In the genomic region with DNA sequence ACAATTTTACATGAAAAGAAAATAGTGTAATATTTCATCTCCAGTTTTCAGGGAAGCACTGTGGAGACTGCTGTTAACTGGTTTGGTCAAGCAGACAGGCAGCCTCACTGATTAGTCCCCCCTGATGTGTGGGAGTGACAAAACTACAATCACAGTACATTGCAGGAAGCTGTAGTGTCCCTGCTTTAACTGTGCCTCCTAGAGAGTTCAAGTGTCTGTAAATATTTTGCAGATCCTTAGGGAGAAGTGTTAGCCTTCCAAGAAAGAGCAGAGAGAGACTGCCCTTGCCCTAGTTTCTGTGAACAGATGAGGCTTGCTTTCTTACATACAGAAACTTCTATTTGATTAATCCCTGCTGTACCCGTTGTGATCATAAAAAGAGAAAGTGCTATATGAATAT, we compare ENCODE assay signal across 23 mouse cellular contexts.
DNase-seq lines count a peak whose midpoint lies in the region; ATAC-seq and TF ChIP-seq lines count a peak whose summit lies in the region.
"Had no signal": no experiment of that assay in that cellular context is flagged by ENCODE, and none has a peak within 500 bp of the region (broad histone marks: within the 10 kb centered on the region; RNA-seq: fewer than 3 reads in every experiment).

No protein-coding gene starts in this region.

- no peaks in the 10 kb centered on the region for H3K36me3 ChIP-seq in kidney, adult 2 months (ENCODE audit: control insufficient read depth, insufficient read depth, low read length)
- H3K36me3 ChIP-seq in lung, embryonic 14.5 days (ENCODE audit: insufficient read depth): no peaks in the 10 kb centered on the region
- H3K36me3 ChIP-seq in midbrain, postnatal 0 days (ENCODE audit: insufficient read depth, low read length): no peaks in the 10 kb centered on the region
- no peaks in the 10 kb centered on the region for H3K36me3 ChIP-seq in midbrain, embryonic 11.5 days (ENCODE audit: control insufficient read depth, insufficient read depth, low read length)
- H3K36me3 ChIP-seq: embryonic facial prominence, embryonic 15.5 days; midbrain, embryonic 15.5 days had no signal

- H3K27me3 ChIP-seq in cerebellum, adult 2 months (ENCODE audit: control insufficient read depth, insufficient read depth, low read length): no peaks in the 10 kb centered on the region
- no peaks in the 10 kb centered on the region for H3K27me3 ChIP-seq in kidney, adult 2 months (replicated peaks; ENCODE audit: control insufficient read depth, insufficient read depth, low read length)
- no peaks in the 10 kb centered on the region for H3K27me3 ChIP-seq in lung, embryonic 14.5 days (ENCODE audit: insufficient read depth, low read length)
- no peaks in the 10 kb centered on the region for H3K27me3 ChIP-seq in midbrain, postnatal 0 days (ENCODE audit: insufficient read depth, low read length)
- H3K27me3 ChIP-seq in midbrain, embryonic 11.5 days (ENCODE audit: control insufficient read depth, insufficient read depth, low read length): no peaks in the 10 kb centered on the region
- H3K27me3 ChIP-seq: embryonic facial prominence, embryonic 15.5 days; midbrain, embryonic 15.5 days had no signal

- peaks cover 12% of the 10 kb centered on the region; the same call in 1 of the 2 replicates for H3K4me1 ChIP-seq in cerebellum, adult 2 months (ENCODE audit: control insufficient read depth, insufficient read depth, low read length)
- H3K4me1 ChIP-seq in kidney, adult 2 months (ENCODE audit: control insufficient read depth, insufficient read depth, low read length): 0 out of 2 replicates have a peak, but pooled peaks cover 3% of the 10 kb centered on the region
- peaks cover 21% of the 10 kb centered on the region for H3K4me1 ChIP-seq in lung, embryonic 14.5 days (ENCODE audit: insufficient read depth)
- no peaks in the 10 kb centered on the region; the same call in 1 of the 2 replicates for H3K4me1 ChIP-seq in lung, adult 2 months (ENCODE audit: control insufficient read depth, insufficient read depth, low read length)
- peaks cover 14% of the 10 kb centered on the region; the same call in 1 of the 2 replicates for H3K4me1 ChIP-seq in midbrain, postnatal 0 days (ENCODE audit: insufficient read depth, low read length)
- peaks cover 13% of the 10 kb centered on the region for H3K4me1 ChIP-seq in midbrain, embryonic 11.5 days (ENCODE audit: control insufficient read depth, insufficient read depth, low read length)
- H3K4me1 ChIP-seq: embryonic facial prominence, embryonic 15.5 days had no signal

- 62% methylated on average over 1 of the region's 1 CpGs for WGBS in cerebellum, adult 2 months
- WGBS in kidney, adult 2 months: 32% methylated on average over 1 of the region's 1 CpGs
- WGBS in lung, embryonic 14.5 days: 3% methylated on average over 1 of the region's 1 CpGs
- 48% methylated on average over 1 of the region's 1 CpGs for WGBS in lung, adult 2 months
- WGBS in midbrain, postnatal 0 days: 11% methylated on average over 1 of the region's 1 CpGs
- 33% methylated on average over 1 of the region's 1 CpGs for WGBS in midbrain, embryonic 11.5 days

- no peak for ATAC-seq in lung, embryonic 14.5 days (ENCODE audit: insufficient read depth)
- no peak for ATAC-seq in midbrain, postnatal 0 days (ENCODE audit: low FRiP score)
- no peak for ATAC-seq in midbrain, embryonic 11.5 days (ENCODE audit: low FRiP score)
- ATAC-seq: activated CD4-positive, CD25-positive, alpha-beta regulatory T cell, adult 4 months; inflammation-experienced regulatory T-cells, adult 6 months; liver, postnatal 0 days; midbrain, embryonic 15.5 days had no signal

- TF ChIP-seq POLR2A in cerebellum, adult 2 months (IDR thresholded peaks at IDR 0.05; ENCODE audit: borderline replicate concordance, insufficient read depth, low read length): no peak
- no peak for TF ChIP-seq POLR2A in kidney, adult 2 months (IDR thresholded peaks at IDR 0.05; ENCODE audit: low read depth, low read length)
- no peak for TF ChIP-seq POLR2A in lung, adult 2 months (IDR thresholded peaks at IDR 0.05; ENCODE audit: borderline replicate concordance, extremely low read depth, low read depth, low read length)

- H3K4me3 ChIP-seq in cerebellum, adult 2 months (replicated peaks; ENCODE audit: insufficient read depth, low read depth, low read length): no peak overlapping the region
- no peak overlapping the region for H3K4me3 ChIP-seq in kidney, adult 2 months (ENCODE audit: insufficient read depth, low read depth, low read length)
- H3K4me3 ChIP-seq in lung, embryonic 14.5 days (ENCODE audit: low read depth, low read length): no peak overlapping the region
- H3K4me3 ChIP-seq in lung, adult 2 months (replicated peaks; ENCODE audit: extremely low read depth, low read depth, low read length): no peak overlapping the region
- no peak overlapping the region for H3K4me3 ChIP-seq in midbrain, postnatal 0 days (ENCODE audit: low read depth, low read length)
- H3K4me3 ChIP-seq in midbrain, embryonic 11.5 days (ENCODE audit: low read depth, low read length): no peak overlapping the region
- H3K4me3 ChIP-seq: embryonic facial prominence, embryonic 15.5 days; gastrocnemius, adult 2 months; layer of hippocampus, adult 2 months; midbrain, embryonic 15.5 days had no signal

- no peak overlapping the region for H3K27ac ChIP-seq in cerebellum, adult 2 months (ENCODE audit: insufficient read depth, low read length)
- no peak overlapping the region for H3K27ac ChIP-seq in kidney, adult 2 months (ENCODE audit: insufficient read depth, low read depth, low read length)
- no peak overlapping the region for H3K27ac ChIP-seq in lung, embryonic 14.5 days (ENCODE audit: low read depth)
- no peak overlapping the region for H3K27ac ChIP-seq in midbrain, postnatal 0 days (ENCODE audit: low read depth, low read length)
- no peak overlapping the region for H3K27ac ChIP-seq in midbrain, embryonic 11.5 days (ENCODE audit: low read depth, low read length)
- H3K27ac ChIP-seq: embryonic facial prominence, embryonic 15.5 days; gastrocnemius, adult 2 months; hindbrain, embryonic 14.5 days; layer of hippocampus, adult 2 months; midbrain, embryonic 15.5 days had no signal

- no peak for TF ChIP-seq CTCF in cerebellum, adult 2 months (IDR thresholded peaks at IDR 0.05; ENCODE audit: borderline replicate concordance, insufficient read depth, low read depth, low read length)
- no peak for TF ChIP-seq CTCF in kidney, adult 2 months (conservative IDR thresholded peaks at IDR 0.05; ENCODE audit: insufficient read depth, insufficient read length, low read depth, low read length)
- no peak for TF ChIP-seq CTCF in lung, embryonic 14.5 days (IDR thresholded peaks at IDR 0.05; ENCODE audit: low read depth)
- no peak for TF ChIP-seq CTCF in lung, adult 2 months (IDR thresholded peaks at IDR 0.05; ENCODE audit: insufficient read depth, low read length)
- TF ChIP-seq CTCF in midbrain, postnatal 0 days (IDR thresholded peaks at IDR 0.05): no peak

- H3K9ac ChIP-seq in lung, embryonic 14.5 days: no peak overlapping the region
- no peak overlapping the region for H3K9ac ChIP-seq in midbrain, postnatal 0 days (replicated peaks; ENCODE audit: low read length, poor library complexity, severe bottlenecking)
- no peak overlapping the region for H3K9ac ChIP-seq in midbrain, embryonic 11.5 days (ENCODE audit: low read length)
- H3K9ac ChIP-seq: embryonic facial prominence, embryonic 15.5 days; hindbrain, embryonic 14.5 days; liver, postnatal 0 days; midbrain, embryonic 15.5 days had no signal

- no peaks in the 10 kb centered on the region for H3K9me3 ChIP-seq in lung, embryonic 14.5 days (ENCODE audit: low read depth, low read length)
- H3K9me3 ChIP-seq in midbrain, postnatal 0 days (ENCODE audit: low read length): no peaks in the 10 kb centered on the region
- H3K9me3 ChIP-seq in midbrain, embryonic 11.5 days (ENCODE audit: control insufficient read depth, low read length): no peaks in the 10 kb centered on the region
- H3K9me3 ChIP-seq: embryonic facial prominence, embryonic 15.5 days; midbrain, embryonic 15.5 days had no signal

- no peak overlapping the region for H3K4me2 ChIP-seq in lung, embryonic 14.5 days
- no peak overlapping the region for H3K4me2 ChIP-seq in midbrain, postnatal 0 days (ENCODE audit: low read depth, low read length, poor library complexity, severe bottlenecking)
- H3K4me2 ChIP-seq in midbrain, embryonic 11.5 days: no peak overlapping the region
- H3K4me2 ChIP-seq: embryonic facial prominence, embryonic 15.5 days; hindbrain, embryonic 14.5 days; liver, embryonic 11.5 days; midbrain, embryonic 15.5 days had no signal

- DNase-seq in cerebellum, postnatal 10 days: peak; percentile 16 to 21
- DNase-seq in cerebellum, adult 2 months: no peak
- peak; percentile 4 for DNase-seq in kidney, adult 2 months
- DNase-seq in kidney, adult 9 months: no peak
- DNase-seq in lung, embryonic 14.5 days: peak; percentile 25
- DNase-seq in lung, adult 2 months: no peak
- DNase-seq in midbrain, postnatal 0 days (ENCODE audit: low spot score): peak; percentile 3
- DNase-seq in midbrain, embryonic 11.5 days (ENCODE audit: low spot score, missing footprints): no peak
- DNase-seq: adrenal gland, adult 8-10 months; cerebellum, adult 18-20 months; cerebellum, postnatal 36 days; gastrocnemius, adult 2 months; heart, postnatal 4 days; kidney, adult 18-20 months; liver, postnatal 0 days; thymus, postnatal 14 days had no signal

Comparison
In these comparisons a context has a peak if more than half of its experiments do, and no peak if none do; other contexts are left out.
1. DNase-seq: peak in cerebellum, postnatal 10 days (2 of 2), kidney, adult 2 months (single experiment), lung, embryonic 14.5 days (single experiment) and midbrain, postnatal 0 days (single experiment); none in cerebellum, adult 2 months (0 of 2), kidney, adult 9 months (single experiment), lung, adult 2 months (single experiment) and midbrain, embryonic 11.5 days (single experiment).